Mouse (Mus musculus) common myeloid progenitor, adult 5-6 weeks (primary cell): ENCODE data around the gene Nppb. TPM values are rescaled to one million over a fixed set of nuclear protein-coding genes. Genes with fewer than 3 reads are reported as not detected.

Experiments used
- ATAC-seq: replicated peaks from 2 replicates; pipeline ENCODE4 v1.8.0; 2016; ENCODE audit warnings: low read depth, mild to moderate bottlenecking, moderate TSS enrichment, inconsistent platforms; ENCODE audit not compliant: poor library complexity, severe bottlenecking
- total RNA-seq: library from RNA; stranded (forward); fragments of 200-1000, 187-1606 nt; gene quantifications from 2 replicates; pipeline ENCODE4 v1.2.3, GENCODE M21; 2017

Nppb gene
- not detected in 2 replicates for total RNA-seq

GRCm38 (mm10) chr4:147985205-147986132 lies at the start of gene Nppb:
TSS of gene Nppb (plus strand) at chr4:147985788.
- ATAC-seq, result peak; percentile 85

GRCm38 (mm10) chr4:147935904-147936303 lies 49.7 kb upstream of the Nppb start:
- ATAC-seq, result no peak

- peak; percentile 67 for ATAC-seq
Observed at GRCm38 (mm10) chr4:147936331-147936954, 49.1 kb upstream of the Nppb start, which contains the start of gene Plod1. TSS of gene Plod1 (minus strand) at chr4:147936767.

DNA sequence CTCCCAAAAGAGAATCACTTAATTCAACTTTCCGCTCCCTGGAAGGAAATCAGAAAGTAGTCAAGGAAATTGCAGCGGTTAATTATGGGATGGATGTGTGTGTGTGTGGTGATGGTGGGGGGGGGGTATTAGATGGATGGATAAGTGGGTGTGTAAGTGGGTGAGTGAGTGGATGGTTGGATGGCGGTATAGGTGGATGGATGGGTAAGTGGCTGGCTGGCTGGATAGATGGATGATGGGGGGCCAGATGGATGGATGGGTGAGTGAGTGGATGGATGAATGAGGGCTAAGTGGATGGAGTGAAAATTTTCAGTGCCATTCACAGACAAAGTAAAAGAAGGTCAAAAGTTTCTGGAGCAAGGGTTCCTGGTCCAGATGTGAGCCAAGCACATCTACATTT lies 48.6 kb upstream of the Nppb start:
- ATAC-seq, result no peak

GRCm38 (mm10) chr4:147937486-147937885 lies 48.1 kb upstream of the Nppb start:
- no peak for ATAC-seq

DNA sequence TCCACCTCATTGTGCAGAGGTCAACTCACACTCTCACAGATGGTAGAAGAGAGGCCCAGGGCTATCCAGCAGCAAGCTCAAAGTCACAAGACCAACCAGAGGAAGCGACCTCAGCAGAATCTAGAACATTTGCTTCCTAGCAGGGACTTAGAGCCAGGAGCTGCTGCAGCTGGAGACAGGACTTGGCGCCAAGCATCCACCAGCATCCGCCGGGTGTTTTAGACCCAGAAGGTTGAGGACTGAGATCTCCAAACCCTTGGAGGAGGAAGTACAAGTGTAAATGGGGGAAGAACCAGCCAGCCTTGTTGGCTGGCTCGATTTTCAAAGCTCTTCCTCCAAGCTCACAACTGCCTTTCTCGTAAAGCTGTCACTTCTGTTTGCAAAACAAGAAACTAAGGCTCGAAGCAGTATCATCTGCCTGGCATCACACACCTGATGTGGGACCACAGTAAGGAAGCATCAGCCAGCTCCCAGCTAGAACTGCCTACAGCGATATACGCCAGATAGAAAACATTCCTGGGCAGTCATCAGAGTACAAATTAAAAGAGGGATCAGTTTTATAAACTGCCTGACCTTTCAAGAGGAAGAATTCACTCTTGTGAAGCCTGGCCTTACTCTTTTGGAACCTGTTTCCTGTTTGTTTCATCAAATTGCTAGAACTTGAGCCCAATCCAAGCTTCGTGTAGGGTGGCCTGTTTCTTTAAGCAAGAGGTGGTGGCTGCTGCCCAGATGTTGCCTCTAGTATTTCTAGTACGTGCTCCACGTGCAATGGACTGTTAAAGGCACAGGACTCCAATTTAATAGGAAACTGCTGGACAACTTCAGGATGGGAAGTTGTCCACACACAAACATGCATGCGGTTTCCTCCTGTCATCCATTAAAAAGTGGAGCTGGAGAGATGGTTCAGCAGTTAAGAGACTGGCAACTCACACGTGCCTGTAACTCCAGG lies 47.2 kb upstream of the Nppb start:
- ATAC-seq, result no peak

GRCm38 (mm10) chr4:147940111-147940510 lies 45.5 kb upstream of the Nppb start:
- ATAC-seq, result no peak

GRCm38 (mm10) chr4:147940576-147941044 lies 45.0 kb upstream of the Nppb start, which contains the start of gene 2510039O18Rik:
TSS of gene 2510039O18Rik (plus strand) at chr4:147940895.
- ATAC-seq, result peak; percentile 76

DNA sequence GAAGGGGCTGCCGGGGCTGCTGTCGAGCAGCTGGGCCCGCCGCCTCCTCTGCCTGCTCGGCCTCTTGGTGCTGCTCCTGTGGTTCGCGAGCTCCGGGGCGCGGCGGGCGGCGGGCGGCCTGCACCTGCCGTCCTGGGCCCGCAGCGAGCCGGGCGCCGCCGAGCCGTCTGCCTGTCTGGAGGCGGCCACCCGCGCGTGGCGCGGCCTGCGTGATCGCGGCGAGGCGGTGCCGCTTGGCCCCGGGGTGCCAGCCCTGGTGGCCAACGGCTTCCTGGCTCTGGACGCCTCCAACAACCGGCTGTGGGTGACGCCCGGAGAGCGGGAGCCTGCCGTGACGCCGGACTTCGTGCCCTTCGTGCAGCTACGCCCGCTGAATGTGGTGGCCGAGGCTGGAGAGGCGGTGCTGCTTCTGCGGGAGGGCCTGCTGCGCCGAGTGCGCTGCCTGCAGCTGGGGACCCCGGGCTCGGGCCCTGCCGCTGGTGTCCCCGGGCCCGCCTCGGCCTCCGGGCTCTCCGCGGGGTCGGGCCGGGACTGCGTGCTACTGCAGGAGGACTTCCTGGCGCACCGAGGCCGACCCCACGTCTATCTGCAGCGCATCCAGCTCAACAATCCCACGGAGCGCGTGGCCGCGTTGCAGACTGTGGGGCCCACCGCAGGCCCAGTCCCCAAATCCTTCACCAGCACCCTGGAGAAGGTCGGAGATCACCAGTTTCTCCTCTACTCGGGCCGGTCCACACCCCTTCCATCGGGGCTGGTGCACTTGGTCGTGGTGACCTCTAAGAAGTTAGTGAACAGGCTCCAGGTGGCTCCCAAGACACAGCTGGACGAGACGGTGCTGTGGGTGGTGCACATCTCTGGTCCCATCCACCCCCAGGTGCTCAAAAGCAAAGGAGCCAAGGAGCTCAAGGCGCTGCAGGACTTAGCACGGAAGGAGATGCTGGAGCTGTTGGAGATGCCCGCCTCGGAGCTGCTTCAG lies 44.3 kb upstream of the Nppb start:
- ATAC-seq, result peak; percentile 16

DNA sequence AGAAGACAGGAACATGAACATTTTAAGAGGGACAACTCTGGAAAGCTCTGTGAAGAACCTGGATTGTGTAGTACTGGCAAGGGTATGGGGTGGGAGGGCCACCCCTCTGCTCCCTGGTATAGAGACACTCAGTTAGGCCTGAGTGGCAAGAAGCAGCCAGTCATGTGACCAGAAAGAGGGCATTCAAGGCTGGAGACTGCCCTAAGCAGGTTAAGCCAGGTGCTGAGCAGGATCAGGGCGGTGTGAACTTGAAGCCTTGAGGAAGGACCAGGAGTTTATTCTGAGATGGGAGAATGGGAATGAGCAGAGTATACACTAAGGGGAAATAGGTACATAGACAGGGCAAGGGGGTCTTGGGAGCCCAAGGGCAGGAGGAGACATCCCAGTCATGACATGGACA lies 42.6 kb upstream of the Nppb start:
- no peak for ATAC-seq

GRCm38 (mm10) chr4:147947511-147947910 lies 38.1 kb upstream of the Nppb start:
- no peak for ATAC-seq

DNA sequence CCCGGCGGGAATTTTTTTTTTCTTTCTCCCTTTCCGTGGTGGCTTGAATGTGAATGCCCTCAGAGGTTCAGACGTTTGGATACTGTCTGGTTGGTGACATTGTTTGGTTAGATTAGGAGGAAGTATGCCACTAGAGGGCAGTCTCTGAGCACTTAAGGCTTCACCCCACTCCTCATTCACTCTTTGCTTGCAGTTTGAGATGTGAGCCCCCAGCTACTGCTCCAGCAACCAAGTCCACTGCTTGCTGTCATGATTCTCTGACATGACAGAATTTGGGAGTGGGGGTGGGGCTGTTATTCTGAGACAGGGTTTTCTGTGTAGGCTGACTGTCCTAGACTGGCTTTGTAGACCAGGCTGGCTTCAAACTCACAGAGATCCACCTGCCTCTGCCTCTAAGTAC lies 32.0 kb upstream of the Nppb start:
- peak; percentile 85 for ATAC-seq

GRCm38 (mm10) chr4:147957141-147957540 lies 28.4 kb upstream of the Nppb start:
- peak; percentile 59 for ATAC-seq

- peak; percentile 94 for ATAC-seq
Observed at GRCm38 (mm10) chr4:147959881-147960831, 25.4 kb upstream of the Nppb start.

GRCm38 (mm10) chr4:147962781-147963180 lies 22.8 kb upstream of the Nppb start:
- no peak for ATAC-seq

DNA sequence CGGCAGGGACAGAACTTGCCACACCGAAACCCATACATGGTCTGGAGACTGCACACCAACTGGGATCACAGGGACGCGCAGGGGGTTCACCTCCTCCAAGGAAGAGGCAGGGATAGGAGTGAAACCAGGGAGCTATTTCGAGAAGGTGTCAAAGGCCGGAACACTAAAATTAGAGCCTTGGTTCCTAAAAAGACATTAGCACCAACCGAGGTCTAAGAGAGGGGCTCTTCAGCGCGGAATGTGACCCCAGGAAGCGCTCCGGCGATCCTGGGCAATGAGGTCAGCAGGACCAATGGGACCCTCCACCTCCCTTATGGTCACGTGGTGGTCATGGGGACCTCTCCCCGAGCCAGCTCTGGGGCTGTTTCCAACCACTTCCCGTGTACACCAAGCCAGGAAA lies 22.0 kb upstream of the Nppb start:
- no peak for ATAC-seq

GRCm38 (mm10) chr4:147965712-147966111 lies 19.9 kb upstream of the Nppb start:
- ATAC-seq, result no peak

GRCm38 (mm10) chr4:147968816-147969215 lies 16.8 kb upstream of the Nppb start:
- no peak for ATAC-seq
